Mouse (Mus musculus) frontal cortex, postnatal 10 days (tissue): ENCODE measurements around the gene 2310009B15Rik.

Experiments
- DNase-seq, 2 experiments: peaks; one replicate each; pipeline ENCODE4 v3.0.0; 2022; ENCODE audit warnings: low spot score in 2 of 2, mixed read lengths in 1 of 2

The 2310009B15Rik gene

DNA sequence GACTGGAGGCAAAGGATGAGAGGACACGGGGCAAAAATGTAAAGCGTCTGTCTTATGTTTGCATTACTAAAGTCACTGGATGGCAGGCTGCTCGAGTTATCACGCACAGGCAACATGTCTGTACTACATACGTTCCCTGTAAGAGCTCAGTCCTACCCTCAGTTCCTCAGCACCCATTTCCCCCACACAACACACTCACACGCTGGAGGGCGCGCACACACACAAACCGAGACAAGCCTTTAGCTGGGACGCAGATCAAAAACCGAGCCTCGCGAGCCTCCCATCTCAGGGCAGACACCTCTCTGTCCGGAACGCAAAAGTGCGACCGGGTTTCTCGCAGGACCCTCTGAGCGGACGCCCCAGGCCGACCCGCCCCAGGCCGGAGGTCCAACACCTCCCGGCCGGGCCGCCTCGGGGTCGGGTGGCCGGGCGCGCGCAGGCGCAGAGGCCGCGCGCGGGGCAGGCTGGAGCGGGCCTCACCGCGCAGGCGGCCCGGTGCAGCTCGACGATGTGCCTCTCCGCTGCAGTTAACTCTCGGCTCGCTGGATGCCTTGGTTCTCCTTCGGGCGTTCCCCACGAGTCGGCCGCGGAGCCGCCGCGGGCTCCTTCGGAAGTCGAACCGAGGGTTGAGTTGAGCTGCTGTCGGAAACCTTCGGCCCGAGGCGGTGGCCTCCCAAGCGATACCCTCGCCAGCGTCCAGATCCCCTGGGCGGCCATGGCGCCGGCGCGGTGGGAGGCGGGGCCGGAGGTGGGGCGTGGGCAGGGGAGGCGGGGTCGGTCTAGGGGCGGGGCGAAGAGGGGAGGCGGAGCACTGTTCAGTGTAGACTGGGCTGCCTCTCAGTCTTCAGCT, at the start of gene 2310009B15Rik:
Gene 2310009B15Rik (minus strand): TSS at position 752 of the 850 bp plus-strand sequence.
- DNase-seq, result peak; percentile 53 to 78

DNA sequence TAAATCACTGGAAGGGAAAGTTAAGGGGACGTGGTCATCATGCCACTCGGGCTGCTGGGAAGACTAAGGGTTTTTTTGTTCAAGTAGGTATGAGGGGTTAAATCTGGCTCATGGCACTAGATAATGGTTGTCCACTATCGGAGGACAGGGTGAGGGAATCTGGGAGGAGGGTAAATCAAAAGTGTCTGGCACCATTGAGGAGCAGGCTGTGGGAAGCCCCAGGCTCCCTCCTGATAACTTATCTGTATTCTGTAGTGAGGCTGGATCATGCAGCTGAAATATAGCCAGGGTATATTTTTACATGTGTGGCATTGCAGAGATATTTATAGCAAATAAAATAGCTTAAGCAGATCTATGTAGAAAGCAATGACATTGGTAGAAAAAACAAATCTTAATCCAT, 49.6 kb upstream of the 2310009B15Rik start:
- DNase-seq, result no peak

DNA sequence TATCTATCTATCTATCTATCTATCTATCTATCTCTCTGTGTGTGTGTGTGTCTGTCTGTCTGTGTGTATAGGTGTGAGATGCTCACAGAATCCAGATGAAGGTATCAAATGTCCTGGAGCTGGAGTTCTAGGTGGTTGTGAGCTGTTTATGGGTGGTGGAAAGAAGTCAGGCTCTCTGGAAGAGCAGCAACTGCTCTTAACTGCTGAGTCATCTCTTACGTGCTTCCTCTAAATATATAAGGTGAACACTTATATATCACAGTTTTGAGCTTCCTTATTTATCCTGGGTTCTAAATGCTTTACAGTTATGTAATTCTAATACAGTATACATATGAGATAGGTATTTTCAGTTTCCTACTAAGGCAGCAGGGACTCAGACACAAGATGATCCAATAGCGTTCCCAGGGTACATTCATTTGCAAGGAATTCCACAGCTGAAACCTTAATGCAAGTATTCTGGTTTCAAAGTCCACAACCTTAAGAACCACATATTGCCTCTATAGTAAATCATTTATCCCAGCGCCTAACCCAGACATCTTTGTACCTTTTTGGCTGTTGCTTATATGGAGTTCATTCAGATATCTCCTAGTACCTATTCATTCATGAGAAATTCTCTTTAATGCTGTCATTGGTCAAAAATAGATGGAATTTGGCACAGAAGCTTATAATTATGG, 48.6 kb upstream of the 2310009B15Rik start:
- DNase-seq, result no peak

DNA sequence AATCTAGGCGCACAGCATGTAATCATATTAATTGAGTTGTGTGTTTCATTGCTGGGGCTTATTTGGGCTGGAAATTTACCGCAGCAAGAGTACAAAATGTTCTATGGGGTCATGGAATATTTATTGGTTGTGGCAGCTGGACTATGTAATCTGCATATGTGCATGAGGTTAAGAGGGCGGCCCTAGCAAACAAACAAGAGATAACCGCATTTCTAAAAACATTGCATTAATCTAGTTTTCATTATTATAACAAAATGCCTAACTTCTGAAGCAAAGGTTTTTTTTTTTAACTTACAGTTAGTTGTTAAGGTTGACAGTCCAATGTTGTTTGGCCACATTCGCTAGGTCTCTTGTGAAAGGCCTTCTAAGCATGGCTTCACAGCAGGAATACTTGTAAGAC, 47.2 kb upstream of the 2310009B15Rik start:
- DNase-seq, result no peak

DNA sequence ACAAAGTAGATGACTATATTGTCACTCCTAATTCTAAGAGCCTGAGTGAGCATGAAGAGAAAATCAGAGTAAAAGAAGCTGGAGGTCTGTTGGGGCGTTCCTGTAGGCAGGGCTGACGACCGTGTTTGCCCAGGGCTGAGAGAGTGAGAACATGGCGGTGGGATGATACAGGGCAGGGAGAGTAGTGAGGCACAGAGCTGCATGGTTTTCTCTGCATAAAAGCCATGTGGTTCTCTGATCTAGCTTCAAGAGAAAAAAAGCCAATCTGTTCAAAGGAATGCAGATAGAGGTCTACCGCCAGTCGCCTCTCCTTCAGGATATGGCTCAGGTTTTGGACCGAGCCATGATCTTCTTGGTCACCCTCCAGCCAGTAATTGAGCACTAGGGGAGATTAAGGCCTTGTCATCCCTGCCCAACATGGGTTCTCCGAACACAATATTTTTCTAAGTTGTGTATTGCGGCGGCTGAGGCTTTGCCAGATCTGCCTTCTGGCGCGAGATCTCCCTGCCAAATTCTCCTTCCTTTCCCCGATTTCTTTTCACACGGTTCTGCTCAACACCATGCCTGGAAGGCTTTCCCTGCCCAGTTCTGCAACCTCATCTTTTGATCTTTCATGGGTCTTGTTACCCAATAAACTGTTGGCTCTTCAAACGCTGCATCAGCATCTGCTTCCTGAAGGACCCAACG, 44.9 kb upstream of the 2310009B15Rik start:
- DNase-seq, result peak in 1 of 2 experiments; percentile 13

DNA sequence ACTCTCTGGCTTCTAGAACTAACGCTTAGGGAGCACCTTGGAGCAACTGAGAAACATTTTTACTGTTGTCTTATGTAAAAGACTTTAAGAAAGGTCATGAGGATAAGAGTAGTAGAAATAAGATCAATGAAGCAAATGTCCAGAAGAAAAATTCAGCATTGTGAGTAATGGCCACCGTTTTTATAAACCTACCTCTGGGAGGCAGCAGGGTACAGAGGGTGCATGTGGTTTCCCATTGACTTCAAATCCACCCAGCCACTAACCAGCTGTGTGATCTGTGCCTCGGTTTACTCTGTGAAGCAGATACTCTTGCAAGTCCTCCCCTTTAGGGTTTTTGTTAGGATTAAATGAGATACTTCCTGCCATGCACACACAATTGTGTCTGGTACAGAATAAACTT, 39.4 kb upstream of the 2310009B15Rik start:
- DNase-seq, result no peak

DNA sequence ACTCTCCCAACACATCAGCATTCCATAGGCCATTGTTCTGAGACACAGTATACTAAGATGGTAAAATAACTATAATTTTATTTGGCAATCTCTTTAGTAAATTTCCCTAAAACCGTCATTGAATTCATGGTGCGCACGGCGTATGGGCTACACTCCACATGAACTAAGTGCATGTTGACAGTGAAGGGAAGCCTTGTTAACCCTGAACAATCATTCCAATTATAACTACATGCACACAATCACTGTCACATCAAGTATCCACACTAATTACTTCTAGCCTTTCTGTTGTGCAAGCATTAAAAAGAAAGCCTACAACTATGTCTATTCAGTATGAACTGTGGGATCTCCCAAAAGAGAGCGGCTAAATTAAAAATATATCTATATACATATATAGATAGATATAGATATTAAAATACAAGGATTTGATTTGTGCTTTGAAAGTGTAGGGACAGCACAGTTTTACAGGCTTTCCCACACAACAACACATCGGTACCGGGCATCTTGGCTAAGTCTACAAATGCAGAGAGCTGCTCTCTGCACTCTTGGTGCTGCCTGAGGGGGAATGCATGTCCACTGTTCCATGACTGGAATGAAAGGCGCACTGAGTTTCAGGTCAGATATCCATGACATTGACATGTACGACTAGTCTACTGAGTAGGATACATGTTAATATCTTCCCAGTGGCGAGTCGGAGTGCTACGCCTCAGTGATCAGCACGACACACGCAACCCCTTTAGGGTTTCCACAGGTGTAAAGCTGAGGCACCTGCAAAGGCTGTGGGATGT, 21.0 kb upstream of the 2310009B15Rik start:
- no peak for DNase-seq

DNA sequence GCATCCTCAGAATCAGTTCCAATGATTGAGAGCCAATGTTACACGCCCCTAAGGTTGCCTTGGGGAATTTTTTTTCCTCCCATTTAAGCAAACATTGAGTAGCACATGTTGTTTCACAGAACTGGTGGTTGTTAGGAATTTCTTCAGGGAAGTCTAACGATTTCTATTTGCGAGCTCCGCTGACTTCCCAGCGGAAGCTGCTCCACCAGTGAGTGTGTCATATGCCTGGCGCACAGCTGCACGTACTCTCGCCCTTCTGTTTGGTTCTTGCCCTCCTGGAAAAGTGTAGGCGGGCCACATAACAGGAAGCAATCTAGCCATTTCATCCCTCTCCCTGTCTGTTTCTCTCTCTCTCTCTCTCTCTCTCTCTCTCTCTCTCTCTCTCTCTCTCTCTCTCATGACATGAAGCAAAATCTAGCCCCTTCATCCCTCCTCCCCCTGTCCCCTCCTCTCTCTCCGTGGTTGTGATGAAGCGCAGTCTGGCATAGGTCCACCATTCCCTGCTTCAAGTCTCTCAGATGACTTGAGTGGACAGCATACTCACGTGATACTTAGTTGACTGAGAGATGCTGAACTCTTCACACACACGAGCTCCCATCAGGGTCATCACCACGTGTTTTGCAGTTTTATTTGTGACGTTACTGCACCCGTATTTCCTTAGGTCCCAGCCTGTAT, 19.9 kb upstream of the 2310009B15Rik start:
- no peak for DNase-seq

DNA sequence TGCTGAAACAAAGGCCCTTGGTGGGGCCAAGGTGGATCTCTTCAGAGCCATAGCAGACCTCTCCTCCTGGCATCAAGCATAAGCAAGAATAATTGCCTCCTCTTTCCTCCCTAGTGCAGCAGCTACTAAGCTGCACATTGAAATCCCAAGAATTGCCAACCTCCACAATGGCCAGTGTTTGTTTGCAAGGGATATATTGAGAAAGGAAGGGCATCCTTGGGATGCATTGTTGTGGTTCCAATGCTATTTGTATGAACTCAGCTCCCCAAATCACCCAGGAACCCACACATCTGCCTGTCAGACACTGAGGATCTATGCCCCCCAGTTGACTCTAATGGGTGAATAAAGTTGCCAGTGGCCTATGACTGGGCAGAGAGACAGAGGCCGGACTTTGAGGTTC, 5.8 kb downstream of the 2310009B15Rik start:
- DNase-seq, result no peak

DNA sequence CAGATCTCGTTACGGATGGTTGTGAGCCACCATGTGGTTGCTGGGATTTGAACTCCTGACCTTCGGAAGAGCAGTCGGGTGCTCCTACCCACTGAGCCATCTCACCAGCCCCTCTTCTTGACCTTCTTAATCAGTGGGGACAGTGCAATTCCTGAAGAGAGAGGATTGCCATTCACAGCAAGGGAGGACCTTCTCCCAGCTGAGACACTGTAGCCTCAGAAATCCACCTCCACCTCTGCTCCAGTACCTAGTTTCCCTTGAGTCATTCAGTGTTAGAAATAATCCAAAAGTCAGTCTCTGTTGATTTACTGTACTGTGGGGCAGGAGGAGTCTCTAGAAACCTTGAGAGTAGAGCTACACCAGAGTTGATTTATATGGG, 6.5 kb downstream of the 2310009B15Rik start:
- DNase-seq, result no peak

DNA sequence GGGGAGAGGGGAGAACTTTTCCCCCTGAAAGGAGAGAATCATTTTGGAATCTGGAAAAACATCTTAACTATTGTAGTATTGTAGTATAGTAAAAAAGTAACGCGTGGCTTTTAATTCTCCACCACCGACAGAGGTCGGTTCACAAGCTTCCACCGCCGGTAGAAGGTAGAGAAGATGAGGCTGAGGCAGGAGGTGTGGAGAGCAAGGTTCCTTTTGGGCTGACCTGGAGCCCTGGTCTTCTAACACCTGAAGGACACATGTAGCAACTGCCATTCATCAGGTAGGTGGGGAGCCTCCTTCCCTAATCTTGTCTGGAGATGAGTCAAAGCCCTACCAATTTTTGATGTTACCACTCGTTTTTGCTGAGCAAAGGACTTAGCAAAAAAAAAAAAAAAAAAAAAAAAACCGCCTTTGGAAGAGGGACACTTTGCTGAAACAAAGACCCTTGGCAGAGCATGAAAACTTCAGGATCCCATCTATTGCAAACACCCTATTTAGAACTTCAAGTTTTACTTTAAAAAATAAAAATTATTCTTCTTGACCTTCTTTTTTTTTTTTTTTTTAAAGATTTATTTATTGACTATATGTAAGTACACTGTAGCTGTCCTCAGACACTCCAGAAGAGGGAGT, 7.0 kb downstream of the 2310009B15Rik start:
- no peak for DNase-seq

DNA sequence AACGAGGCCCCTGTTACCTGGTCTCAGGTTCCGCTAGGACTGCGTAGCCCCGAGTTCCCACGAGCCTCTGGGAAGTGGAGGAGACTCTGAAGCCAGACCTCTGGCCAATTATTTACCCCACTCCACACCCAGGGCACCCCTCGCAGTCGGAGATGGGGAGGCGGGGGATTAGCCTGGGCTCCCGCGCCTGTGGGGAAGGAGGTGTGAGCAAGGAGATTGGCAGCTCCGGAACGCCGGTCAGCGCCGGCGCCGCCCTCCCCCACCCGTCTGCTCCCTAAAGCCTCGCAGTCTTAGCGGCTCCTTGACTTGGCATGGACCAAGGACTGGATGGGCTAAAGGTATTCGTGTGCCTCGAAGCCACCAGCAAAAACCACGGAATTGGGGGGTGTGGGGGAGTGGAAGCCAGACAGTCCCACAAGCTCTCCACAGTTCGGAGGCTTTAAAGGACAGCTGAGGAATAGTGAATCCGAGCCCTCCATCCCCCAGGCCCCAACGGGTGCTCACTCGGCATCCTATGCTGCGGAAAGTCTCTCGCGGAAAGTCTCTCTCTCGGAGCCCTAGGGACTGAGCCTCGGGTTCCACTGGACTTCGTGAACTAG, 8.0 kb downstream of the 2310009B15Rik start, which contains the start of gene Lhx9:
Gene Lhx9 (minus strand): TSS at position 67 of the 599 bp plus-strand sequence.
- DNase-seq, result no peak

DNA sequence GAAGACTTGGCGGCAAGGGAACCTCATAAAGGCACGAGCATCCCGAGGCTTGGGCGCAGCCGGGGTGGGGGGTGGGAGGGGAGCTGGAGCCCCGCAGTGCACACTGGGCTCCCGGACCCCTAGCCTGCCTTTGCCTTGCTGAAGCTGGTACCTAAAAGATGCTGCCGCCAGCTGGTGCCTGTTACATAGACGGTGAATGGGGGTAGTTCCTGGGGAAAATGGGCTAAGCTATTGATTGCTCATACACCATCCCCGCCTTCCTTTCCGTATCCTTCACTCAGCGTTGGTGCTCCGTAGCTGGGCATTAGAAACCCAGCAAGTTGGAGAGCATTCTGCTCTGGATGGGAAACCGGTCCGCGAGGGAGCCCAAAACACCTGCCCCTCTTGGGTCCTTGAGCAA, 8.6 kb downstream of the 2310009B15Rik start:
- no peak for DNase-seq

DNA sequence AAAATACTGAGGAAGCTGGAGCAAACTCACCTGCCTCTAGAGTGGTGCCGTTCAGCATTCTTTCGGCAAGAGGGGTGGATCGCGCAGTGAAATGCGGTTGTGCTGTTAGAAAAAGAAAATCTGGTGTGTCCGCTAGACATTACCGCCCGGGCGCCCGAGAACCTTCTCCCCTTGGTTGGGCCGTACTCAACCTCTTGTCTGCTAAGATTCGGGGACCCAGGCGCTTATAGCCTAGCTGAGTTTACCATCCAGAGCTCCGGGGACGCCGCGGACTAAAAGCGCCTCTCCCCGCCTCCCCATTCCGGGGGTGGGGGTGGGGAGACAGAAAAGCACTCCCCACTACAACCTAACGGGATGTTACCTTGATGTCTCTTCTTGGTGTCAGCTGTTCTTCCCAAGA, 9.5 kb downstream of the 2310009B15Rik start:
- DNase-seq, result no peak

DNA sequence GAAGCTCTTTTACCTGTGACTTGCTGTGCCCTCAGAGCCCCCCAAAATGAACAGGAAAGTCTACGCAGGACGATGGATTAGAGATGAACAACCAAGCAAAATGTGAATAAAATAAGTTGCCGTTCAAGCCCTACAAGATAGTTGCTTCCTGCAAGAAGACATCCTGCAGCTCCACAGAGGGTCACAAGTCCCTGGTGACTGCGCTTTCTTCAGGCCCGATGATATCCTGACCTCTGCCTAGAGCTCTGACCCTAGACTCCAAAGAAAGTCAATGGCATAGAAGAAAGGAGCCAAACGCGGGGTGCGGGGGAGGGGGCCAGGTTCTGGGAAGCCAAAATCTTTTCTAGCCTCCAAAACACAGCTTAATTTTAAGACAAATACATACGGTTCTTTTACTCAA, 10.1 kb downstream of the 2310009B15Rik start:
- DNase-seq, result no peak

DNA sequence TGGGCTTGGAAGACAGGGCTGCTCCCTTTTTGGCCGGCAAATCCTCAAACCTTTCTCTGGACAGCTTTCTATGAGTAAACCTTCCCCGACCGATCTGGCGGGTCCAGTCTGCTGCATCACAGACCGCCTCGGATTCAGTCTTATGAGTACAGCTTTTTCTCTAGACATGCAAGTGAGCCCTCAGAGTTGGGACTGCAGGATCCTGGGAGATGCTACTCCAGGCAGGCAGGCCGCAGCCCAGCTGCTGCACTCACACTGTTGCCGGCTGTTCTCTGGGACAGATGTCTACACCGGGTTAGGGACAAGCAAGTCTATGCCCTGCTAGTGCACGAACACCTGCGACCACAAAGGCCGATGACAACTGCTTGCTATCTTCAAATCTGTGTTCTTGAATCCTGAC, 10.5 kb downstream of the 2310009B15Rik start:
- no peak for DNase-seq

DNA sequence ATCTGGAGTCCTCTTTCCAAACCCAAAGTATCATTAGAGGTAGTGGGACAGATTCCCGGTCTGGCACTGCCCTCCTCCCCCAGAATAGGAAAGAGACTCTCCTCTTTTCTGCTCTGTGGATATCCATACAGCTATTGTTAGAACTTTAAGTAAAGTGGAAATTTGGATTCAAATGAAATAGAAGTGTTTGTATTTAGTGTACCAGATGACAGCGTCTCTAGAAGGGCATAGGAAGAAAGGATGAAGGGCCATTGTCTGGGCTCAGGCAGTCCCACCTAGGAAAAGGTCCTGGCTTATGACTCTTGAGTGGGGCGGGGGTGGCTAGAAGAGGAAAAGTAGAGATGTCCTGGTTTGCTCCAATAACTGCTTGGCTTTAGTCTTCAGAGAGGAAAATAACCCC, 11.2 kb downstream of the 2310009B15Rik start:
- DNase-seq, result no peak

DNA sequence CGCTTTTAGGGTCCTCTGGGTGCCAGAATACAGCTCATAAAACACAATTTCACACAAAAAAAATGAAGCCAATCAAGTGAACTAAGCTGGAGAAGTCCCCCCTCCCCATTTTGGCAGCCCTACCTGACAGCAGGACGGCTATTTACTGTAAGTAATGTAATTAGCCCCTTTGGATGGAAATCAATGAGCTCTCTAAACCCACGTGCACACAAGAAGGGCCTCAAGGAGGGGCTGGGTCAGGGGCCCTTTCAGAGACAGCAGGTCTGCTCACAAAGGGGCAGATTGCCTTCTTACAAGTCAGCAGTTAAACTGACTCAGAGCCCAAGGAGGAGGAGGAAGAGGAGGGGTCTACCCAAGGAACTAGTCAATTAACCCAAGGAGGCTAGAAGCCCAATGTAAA, 12.5 kb downstream of the 2310009B15Rik start:
- DNase-seq, result no peak

DNA sequence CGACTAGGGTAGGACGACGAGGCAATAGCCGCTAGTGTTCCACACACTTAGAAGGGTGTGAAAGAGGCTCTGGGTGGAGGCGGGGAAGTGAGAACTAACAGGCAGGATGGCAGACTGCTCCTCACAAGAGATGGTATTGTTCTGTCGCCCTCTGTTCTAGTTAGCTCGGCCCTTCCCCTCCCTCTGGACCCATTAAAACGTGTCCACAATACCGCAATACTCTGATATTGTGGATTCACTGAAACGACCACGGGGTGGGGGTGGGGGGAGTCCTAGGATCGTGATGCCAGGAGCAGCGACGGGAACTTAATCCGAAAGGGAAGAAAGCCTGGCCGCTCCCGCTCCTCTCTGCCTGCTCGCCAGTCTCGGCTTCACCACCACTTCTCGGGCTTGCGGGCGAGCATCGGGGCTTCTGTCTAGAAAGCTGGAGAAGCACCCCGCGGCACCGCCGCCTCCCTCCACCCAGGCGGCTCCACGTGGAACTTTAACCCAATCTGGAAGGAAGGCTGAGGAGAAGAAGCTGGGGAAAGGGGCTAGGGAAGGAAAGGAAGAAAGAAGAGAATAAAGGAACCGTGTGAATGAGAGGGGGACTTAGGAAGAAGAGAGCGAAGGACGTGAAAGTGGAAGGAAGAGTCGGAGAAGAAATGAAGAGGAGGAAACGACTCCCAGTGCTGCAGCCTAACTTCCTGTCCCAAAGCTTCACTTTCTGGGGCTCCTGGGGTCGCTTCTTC, 13.1 kb downstream of the 2310009B15Rik start:
- DNase-seq, result no peak

DNA sequence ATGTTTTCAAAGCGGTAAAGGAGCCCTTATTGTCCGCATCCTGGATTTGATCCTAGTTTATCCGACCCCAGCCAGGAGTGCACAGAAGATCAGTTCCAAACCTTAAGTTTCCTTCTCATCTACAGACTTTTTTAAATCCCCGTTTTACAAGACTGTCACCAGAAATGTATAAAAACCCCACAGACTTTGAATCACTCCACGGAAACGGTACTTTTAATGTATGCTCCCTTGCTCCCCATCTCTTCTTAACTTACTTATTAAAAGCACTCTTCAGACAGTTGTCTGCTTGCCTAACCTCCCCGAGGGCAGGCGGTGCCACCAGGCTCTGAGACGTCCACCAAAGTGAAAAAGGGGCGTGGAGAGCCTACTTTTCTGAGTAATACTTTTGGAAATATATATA, 13.9 kb downstream of the 2310009B15Rik start:
- DNase-seq, result no peak
